In genomic region chr4:118075343-118075742, GRCm38 (mm10) we compare ENCODE assay signal across 23 mouse cellular contexts. TPM values are rescaled to one million over a fixed set of nuclear protein-coding genes. Genes with fewer than 3 reads are reported as not detected.
DNase-seq lines count a peak whose midpoint lies in the region; ATAC-seq and TF ChIP-seq lines count a peak whose summit lies in the region.
"Had no signal": no experiment of that assay in that cellular context is flagged by ENCODE, and none has a peak within 500 bp of the region (broad histone marks: within the 10 kb centered on the region; RNA-seq: fewer than 3 reads in every experiment).

No protein-coding gene starts in this region.

- no peak overlapping the region for H3K4me2 ChIP-seq in liver, embryonic 11.5 days
- no peak overlapping the region for H3K4me2 ChIP-seq in midbrain, embryonic 16.5 days (ENCODE audit: low read length)
- H3K4me2 ChIP-seq: embryonic facial prominence, embryonic 12.5 days; forebrain, embryonic 13.5 days; forebrain, embryonic 15.5 days had no signal

- no peaks in the 10 kb centered on the region; the same call in 1 of the 2 replicates for H3K9me3 ChIP-seq in liver, embryonic 11.5 days (ENCODE audit: control insufficient read depth, low read length)
- peaks cover 4% of the 10 kb centered on the region; the same call in 1 of the 2 replicates for H3K9me3 ChIP-seq in midbrain, embryonic 10.5 days (replicated peaks)
- peaks cover 3% of the 10 kb centered on the region; the same call in 1 of the 2 replicates for H3K9me3 ChIP-seq in midbrain, embryonic 16.5 days (replicated peaks; ENCODE audit: control insufficient read depth, low read length, poor library complexity, severe bottlenecking)
- H3K9me3 ChIP-seq: embryonic facial prominence, embryonic 12.5 days; forebrain, embryonic 13.5 days; forebrain, embryonic 15.5 days; G1E had no signal

- H3K79me2 ChIP-seq in liver, adult 2 months (ENCODE audit: control insufficient read depth, insufficient read depth, low read length) = peaks cover 24% of the 10 kb centered on the region; the same call in 1 of the 2 replicates

- no peak overlapping the region for H3K27ac ChIP-seq in liver, adult 2 months (replicated peaks; ENCODE audit: insufficient read depth, low read depth, low read length)
- H3K27ac ChIP-seq in liver, embryonic 11.5 days (ENCODE audit: low read depth, low read length) = no peak overlapping the region
- H3K27ac ChIP-seq in midbrain, embryonic 10.5 days (replicated peaks) = 0 out of 2 replicates have a peak overlapping the region, but pooled peaks have one; percentile 28
- H3K27ac ChIP-seq in midbrain, embryonic 16.5 days (ENCODE audit: low read length) = no peak overlapping the region
- H3K27ac ChIP-seq: embryonic facial prominence, embryonic 10.5 days; embryonic facial prominence, embryonic 12.5 days; forebrain, embryonic 13.5 days; forebrain, embryonic 15.5 days had no signal

- H3K4me3 ChIP-seq in liver, adult 2 months (ENCODE audit: insufficient read depth, low read depth, low read length) = no peak overlapping the region
- no peak overlapping the region for H3K4me3 ChIP-seq in liver, embryonic 11.5 days (ENCODE audit: low read depth, low read length)
- H3K4me3 ChIP-seq in midbrain, embryonic 10.5 days = no peak overlapping the region
- H3K4me3 ChIP-seq in midbrain, embryonic 16.5 days (ENCODE audit: low read depth, low read length) = no peak overlapping the region
- H3K4me3 ChIP-seq: embryonic facial prominence, embryonic 10.5 days; embryonic facial prominence, embryonic 12.5 days; forebrain, embryonic 13.5 days; forebrain, embryonic 15.5 days had no signal

- peak; percentile 83 for DNase-seq in heart, adult 11 months
- no peak for DNase-seq in heart, postnatal 25 days (ENCODE audit: low spot score)
- peak; percentile 57 for DNase-seq in liver, adult 2 months (ENCODE audit: extremely low read depth, low read depth, low spot score)
- no peak for DNase-seq in liver, embryonic 11.5 days (ENCODE audit: low spot score)
- no peak for DNase-seq in midbrain, embryonic 10.5 days (ENCODE audit: low spot score)
- no peak for DNase-seq in thymus, postnatal 36 days
- DNase-seq: adrenal gland, adult 8-10 months; adrenal gland, postnatal 14 days; adrenal gland, postnatal 36 days; cerebellum, adult 11-12 months; cerebellum, adult 2 months; cerebellum, adult 9-10 months; cerebellum, postnatal 10 days; cerebellum, postnatal 25 days; forebrain, postnatal 0 days had no signal

- WGBS in liver, adult 2 months = 54% methylated on average over 9 of the region's 9 CpGs
- 91% methylated on average over 9 of the region's 9 CpGs for WGBS in liver, embryonic 11.5 days
- WGBS in midbrain, embryonic 10.5 days = 83% methylated on average over 9 of the region's 9 CpGs
- 89% methylated on average over 9 of the region's 9 CpGs for WGBS in midbrain, embryonic 16.5 days

- no peak for ATAC-seq in liver, embryonic 11.5 days (replicated peaks; ENCODE audit: low FRiP score)
- ATAC-seq in midbrain, embryonic 16.5 days = no peak
- ATAC-seq: activated CD4-positive, CD25-positive, alpha-beta regulatory T cell, adult 4 months; forebrain, embryonic 13.5 days; forebrain, embryonic 15.5 days; forebrain, postnatal 0 days; Patski had no signal

- no peak for TF ChIP-seq CTCF in liver, adult 2 months (IDR thresholded peaks at IDR 0.05; ENCODE audit: low read depth, low read length)

- intact Hi-C loops in heart, postnatal 25 days (cut with DNase I) = no loop called here

- H3K27me3 ChIP-seq in liver, adult 2 months (ENCODE audit: control insufficient read depth, insufficient read depth, low read length) = no peaks in the 10 kb centered on the region
- no peaks in the 10 kb centered on the region for H3K27me3 ChIP-seq in liver, embryonic 11.5 days (replicated peaks; ENCODE audit: control insufficient read depth, insufficient read depth, low read length)
- no peaks in the 10 kb centered on the region for H3K27me3 ChIP-seq in midbrain, embryonic 10.5 days (ENCODE audit: low read depth, poor library complexity, severe bottlenecking)
- H3K27me3 ChIP-seq in midbrain, embryonic 16.5 days (ENCODE audit: control insufficient read depth, insufficient read depth, low read depth, low read length) = no peaks in the 10 kb centered on the region
- H3K27me3 ChIP-seq: embryonic facial prominence, embryonic 12.5 days; forebrain, embryonic 13.5 days; forebrain, embryonic 15.5 days; Patski had no signal

- TF ChIP-seq POLR2A in liver, adult 2 months (IDR thresholded peaks at IDR 0.05; ENCODE audit: extremely low read depth, insufficient read depth, low read length) = no peak

- no peak overlapping the region for H3K9ac ChIP-seq in liver, adult 2 months (ENCODE audit: low read depth, low read length)
- H3K9ac ChIP-seq in liver, embryonic 11.5 days (ENCODE audit: low read depth, low read length) = no peak overlapping the region
- H3K9ac ChIP-seq in midbrain, embryonic 16.5 days (ENCODE audit: low read depth, low read length) = no peak overlapping the region
- H3K9ac ChIP-seq: embryonic facial prominence, embryonic 12.5 days; forebrain, embryonic 13.5 days; forebrain, embryonic 15.5 days; forebrain, postnatal 0 days had no signal

- no peaks in the 10 kb centered on the region for H3K36me3 ChIP-seq in liver, adult 2 months (ENCODE audit: control insufficient read depth, insufficient read depth, low read length)
- H3K36me3 ChIP-seq in liver, embryonic 11.5 days (ENCODE audit: control insufficient read depth, insufficient read depth, low read length) = no peaks in the 10 kb centered on the region
- peaks cover 3% of the 10 kb centered on the region for H3K36me3 ChIP-seq in midbrain, embryonic 10.5 days
- no peaks in the 10 kb centered on the region for H3K36me3 ChIP-seq in midbrain, embryonic 16.5 days (ENCODE audit: control insufficient read depth, insufficient read depth, low read length)
- H3K36me3 ChIP-seq: embryonic facial prominence, embryonic 12.5 days; forebrain, embryonic 15.5 days had no signal

- peaks cover 3% of the 10 kb centered on the region for H3K4me1 ChIP-seq in liver, adult 2 months (ENCODE audit: control insufficient read depth, insufficient read depth, low read length)
- H3K4me1 ChIP-seq in liver, embryonic 11.5 days (replicated peaks; ENCODE audit: control insufficient read depth, insufficient read depth, low read length) = peaks cover 27% of the 10 kb centered on the region
- H3K4me1 ChIP-seq in midbrain, embryonic 10.5 days = peaks cover 27% of the 10 kb centered on the region
- no peaks in the 10 kb centered on the region for H3K4me1 ChIP-seq in midbrain, embryonic 16.5 days (ENCODE audit: control insufficient read depth, insufficient read depth, low read length)
- H3K4me1 ChIP-seq: forebrain, embryonic 13.5 days; forebrain, embryonic 15.5 days had no signal

RNA-seq across cellular contexts. Expression of gene St3gal3, which starts 59.4 kb away (rescaled TPM):
- 10 to 100 TPM; 61.6 to 66.6 TPM for total RNA-seq in heart, postnatal 25 days (2021)
- total RNA-seq in liver, adult 2 months (2014; rRNA removed) = 27.9 and 38.3 TPM in 2 replicates
- 44.9 and 47.5 TPM in 2 replicates for polyA plus RNA-seq in liver, adult 2 months (2012; rRNA removed)
- polyA plus RNA-seq in liver, embryonic 11.5 days (2014; fragmentation: Nextera tagmentation; extraction: Ambion mirVana) = 4.1 and 4.5 TPM in 2 replicates
- polyA plus RNA-seq in midbrain, embryonic 10.5 days (2016; fragmentation: Nextera tagmentation; extraction: Ambion mirVana) = 7.3 and 7.8 TPM in 2 replicates
- polyA plus RNA-seq in midbrain, embryonic 16.5 days (2015; fragmentation: Nextera tagmentation; extraction: Ambion mirVana) = 13.2 and 13.8 TPM in 2 replicates

Comparison
In these comparisons a context has a peak if more than half of its experiments do, and no peak if none do; other contexts are left out.
1. DNase-seq: peak in heart, adult 11 months (single experiment) and liver, adult 2 months (single experiment); none in heart, postnatal 25 days (single experiment), liver, embryonic 11.5 days (single experiment), midbrain, embryonic 10.5 days (single experiment) and thymus, postnatal 36 days (0 of 2).